Mouse (Mus musculus): ENCODE measurements at regions not wholly inside any gene's neighbourhood (a gene's known extent, or its start where the extent isn't known, plus 50 kb on each side); places are given as distances from the start of the nearest gene placed in this dataset.

- ATAC-seq (ENCODE audit: poor library complexity, severe bottlenecking) = no peak
Observed at GRCm38 (mm10) chr2:75400291-75400870, 258.7 kb upstream of the Hnrnpa3 start.

GRCm38 (mm10) chr2:75403791-75404190 is 255.3 kb upstream of the Hnrnpa3 start:
- no peak for ATAC-seq (ENCODE audit: poor library complexity, severe bottlenecking)

GRCm38 (mm10) chr2:75405524-75406214 is 253.4 kb upstream of the Hnrnpa3 start:
- no peak for ATAC-seq (ENCODE audit: poor library complexity, severe bottlenecking)

GRCm38 (mm10) chr2:75406721-75407455 is 252.2 kb upstream of the Hnrnpa3 start:
- no peak for ATAC-seq (ENCODE audit: poor library complexity, severe bottlenecking)

GRCm38 (mm10) chr2:75407560-75407959 is 251.5 kb upstream of the Hnrnpa3 start:
- ATAC-seq (ENCODE audit: poor library complexity, severe bottlenecking) = no peak

- no peak for ATAC-seq (ENCODE audit: poor library complexity, severe bottlenecking)
Observed at GRCm38 (mm10) chr2:75408016-75408415, 251.0 kb upstream of the Hnrnpa3 start.

GRCm38 (mm10) chr2:75409806-75410205 is 249.3 kb upstream of the Hnrnpa3 start:
- ATAC-seq (ENCODE audit: poor library complexity, severe bottlenecking) = no peak

- ATAC-seq (ENCODE audit: poor library complexity, severe bottlenecking) = no peak
Observed at GRCm38 (mm10) chr2:75412735-75413134, 246.3 kb upstream of the Hnrnpa3 start.

- no peak for ATAC-seq (ENCODE audit: poor library complexity, severe bottlenecking)
Observed at GRCm38 (mm10) chr2:75418689-75419088, 240.4 kb upstream of the Hnrnpa3 start.

GRCm38 (mm10) chr2:75419142-75419541 is 239.9 kb upstream of the Hnrnpa3 start:
- no peak for ATAC-seq (ENCODE audit: poor library complexity, severe bottlenecking)

GRCm38 (mm10) chr2:75422798-75423685 is 236.0 kb upstream of the Hnrnpa3 start:
- no peak for ATAC-seq (ENCODE audit: poor library complexity, severe bottlenecking)

GRCm38 (mm10) chr2:75423872-75424271 is 235.2 kb upstream of the Hnrnpa3 start:
- no peak for ATAC-seq (ENCODE audit: poor library complexity, severe bottlenecking)

- ATAC-seq (ENCODE audit: poor library complexity, severe bottlenecking) = no peak
Observed at GRCm38 (mm10) chr2:75424363-75424762, 234.7 kb upstream of the Hnrnpa3 start.

GRCm38 (mm10) chr2:75424911-75425310 is 234.2 kb upstream of the Hnrnpa3 start:
- ATAC-seq (ENCODE audit: poor library complexity, severe bottlenecking) = no peak

- no peak for ATAC-seq (ENCODE audit: poor library complexity, severe bottlenecking)
Observed at GRCm38 (mm10) chr2:75425384-75425783, 233.7 kb upstream of the Hnrnpa3 start.

GRCm38 (mm10) chr2:75425791-75426190 is 233.3 kb upstream of the Hnrnpa3 start:
- no peak for ATAC-seq (ENCODE audit: poor library complexity, severe bottlenecking)

GRCm38 (mm10) chr2:75427936-75428458 is 231.1 kb upstream of the Hnrnpa3 start:
- ATAC-seq (ENCODE audit: poor library complexity, severe bottlenecking) = no peak

- ATAC-seq (ENCODE audit: poor library complexity, severe bottlenecking) = no peak
Observed at GRCm38 (mm10) chr2:75430161-75430940, 228.7 kb upstream of the Hnrnpa3 start.

GRCm38 (mm10) chr2:75431981-75432380 is 227.1 kb upstream of the Hnrnpa3 start:
- no peak for ATAC-seq (ENCODE audit: poor library complexity, severe bottlenecking)

GRCm38 (mm10) chr2:75434521-75434920 is 224.5 kb upstream of the Hnrnpa3 start:
- no peak for ATAC-seq (ENCODE audit: poor library complexity, severe bottlenecking)
